Mouse (Mus musculus) embryonic facial prominence, embryonic 11.5 days (tissue): ENCODE data around the gene Bik. TPM values are rescaled to one million over a fixed set of nuclear protein-coding genes. Genes with fewer than 3 reads are reported as not detected.

Source experiments
- ATAC-seq: fragments of 200-750 bp; cut with Nextera tagmentation; replicated peaks from 2 replicates; pipeline ENCODE4 v1.8.0; 2017; ENCODE audit warnings: low read depth; ENCODE audit not compliant: insufficient number of reproducible peaks, low FRiP score, low TSS enrichment
- DNase-seq: peaks from one replicate; pipeline ENCODE4 v3.0.0-alpha.2; 2015; ENCODE audit warnings: low spot score
- H3K27ac ChIP-seq: fragments of 300-500 bp; sonication (generic); replicated peaks from 2 replicates; pipeline ENCODE4 v1.5.1; 2014; ENCODE audit warnings: mild to moderate bottlenecking, low read depth, low read length, control low read depth
- H3K27me3 ChIP-seq: fragments of 300-500 bp; sonication (generic); 2 replicates; pipeline ENCODE4 v1.6.1; 2014; ENCODE audit warnings: mild to moderate bottlenecking, low read length, moderate library complexity, mixed read lengths; ENCODE audit not compliant: control insufficient read depth, insufficient read depth
- H3K36me3 ChIP-seq: fragments of 300-500 bp; sonication (generic); replicated peaks from 2 replicates; pipeline ENCODE4 v1.6.1; 2014; ENCODE audit warnings: low read depth, mild to moderate bottlenecking, low read length, moderate library complexity, mixed read lengths; ENCODE audit not compliant: control insufficient read depth, insufficient read depth
- H3K4me1 ChIP-seq: fragments of 300-500 bp; sonication (generic); 2 replicates; pipeline ENCODE4 v1.6.1; 2014; ENCODE audit warnings: low read length, mixed read lengths; ENCODE audit not compliant: control insufficient read depth, insufficient read depth
- H3K4me2 ChIP-seq: fragments of 300-500 bp; sonication (generic); 2 replicates; pipeline ENCODE4 v1.6.1; 2014; ENCODE audit warnings: low read depth, mild to moderate bottlenecking, control low read depth, low read length, moderate library complexity
- H3K4me3 ChIP-seq: fragments of 300-500 bp; sonication (generic); 2 replicates; pipeline ENCODE4 v1.5.1; 2014; ENCODE audit warnings: low read depth, low read length, control low read depth
- H3K9ac ChIP-seq: fragments of 300-500 bp; sonication (generic); replicated peaks from 2 replicates; pipeline ENCODE4 v1.6.1; 2014; ENCODE audit warnings: mild to moderate bottlenecking, control low read depth, low read length
- H3K9me3 ChIP-seq: fragments of 300-500 bp; sonication (generic); replicated peaks from 2 replicates; pipeline ENCODE4 v1.6.1; 2016; ENCODE audit warnings: mild to moderate bottlenecking, low read length, inconsistent platforms, mixed read lengths; ENCODE audit not compliant: control insufficient read depth
- WGBS: fragments of 180-500 bp; shearing (Covaris S2); extraction: QIAGEN DNeasy Blood & Tissue Kit; methylation state at CpG from one replicate; pipeline ENCODE4 v1.1.7; 2014; 5-methylcytosine and 5-hydroxymethylcytosine counted together
- polyA plus RNA-seq: library from polyadenylated mRNA; unstranded; fragments of >200 nt; fragmentation: Nextera tagmentation; extraction: Ambion mirVana; gene quantifications from 2 replicates; pipeline ENCODE4 v1.2.1, GENCODE M21; 2014

The Bik gene
- polyA plus RNA-seq, 1 experiment from 2014 or later, result 2.7 TPM

DNA sequence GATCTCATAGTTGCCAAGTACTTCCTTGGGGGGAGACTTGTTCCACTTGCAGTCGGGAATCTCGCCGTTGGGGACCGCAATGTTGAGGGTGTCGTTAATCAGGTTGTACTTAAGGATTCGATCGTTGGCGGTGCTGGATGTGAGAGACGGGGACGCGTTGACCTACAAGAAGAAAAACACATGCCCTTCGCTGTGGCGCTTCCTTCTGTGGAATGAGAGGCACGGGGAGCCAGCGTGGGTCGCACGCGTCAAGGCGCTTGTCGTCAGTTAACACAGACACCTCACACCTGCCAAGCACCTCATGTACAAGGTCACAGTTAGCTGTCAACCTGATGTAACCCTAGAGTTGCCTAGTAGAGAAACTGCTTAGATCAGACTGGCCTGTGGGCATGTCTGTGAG is 37.2 kb upstream of the Bik start:
- no peaks in the 10 kb centered on the region; the same call in 1 of the 2 replicates for H3K36me3 ChIP-seq
- ATAC-seq (no peak), DNase-seq (no peak)
- H3K4me3 ChIP-seq, result no peak overlapping the region
- no peaks in the 10 kb centered on the region for H3K27me3 ChIP-seq
- no peaks in the 10 kb centered on the region for H3K4me1 ChIP-seq
- H3K4me2 ChIP-seq, result no peak overlapping the region
- WGBS, result 92% methylated on average over 20 of the region's 20 CpGs
- H3K9me3 ChIP-seq, result no peaks in the 10 kb centered on the region
- H3K27ac ChIP-seq, result no peak overlapping the region
- H3K9ac ChIP-seq, result no peak overlapping the region

DNA sequence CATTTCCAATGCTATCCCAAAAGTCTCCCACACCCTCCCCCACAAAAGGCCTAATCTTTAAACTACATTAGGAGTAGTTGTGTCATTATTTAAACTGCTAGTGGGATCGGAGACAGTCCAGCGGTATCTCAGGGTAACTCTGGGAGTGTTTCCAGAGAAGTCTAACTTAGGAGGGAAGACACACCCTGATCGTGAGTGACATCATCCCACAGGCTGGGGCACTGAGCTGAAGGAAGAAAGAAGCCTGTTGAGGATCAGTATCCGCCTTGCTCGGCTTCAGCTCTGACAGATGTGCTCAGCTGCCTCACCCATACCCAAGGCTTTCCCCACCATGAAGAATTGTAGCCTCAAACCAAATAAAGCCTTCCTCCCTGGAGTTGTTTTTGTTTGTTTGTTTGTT is 34.8 kb upstream of the Bik start:
- Histone ChIP-seq H3K9ac (no peak overlapping the region), H3K9me3 (no peaks in the 10 kb centered on the region), H3K27ac (no peak overlapping the region), H3K4me3 (no peak overlapping the region), H3K27me3 (no peaks in the 10 kb centered on the region), H3K4me1 (no peaks in the 10 kb centered on the region), H3K36me3 (no peaks in the 10 kb centered on the region; the same call in none of the 2 replicates), H3K4me2 (no peak overlapping the region)
- no peak for ATAC-seq
- WGBS, result 75% methylated on average over 5 of the region's 5 CpGs
- no peak for DNase-seq

DNA sequence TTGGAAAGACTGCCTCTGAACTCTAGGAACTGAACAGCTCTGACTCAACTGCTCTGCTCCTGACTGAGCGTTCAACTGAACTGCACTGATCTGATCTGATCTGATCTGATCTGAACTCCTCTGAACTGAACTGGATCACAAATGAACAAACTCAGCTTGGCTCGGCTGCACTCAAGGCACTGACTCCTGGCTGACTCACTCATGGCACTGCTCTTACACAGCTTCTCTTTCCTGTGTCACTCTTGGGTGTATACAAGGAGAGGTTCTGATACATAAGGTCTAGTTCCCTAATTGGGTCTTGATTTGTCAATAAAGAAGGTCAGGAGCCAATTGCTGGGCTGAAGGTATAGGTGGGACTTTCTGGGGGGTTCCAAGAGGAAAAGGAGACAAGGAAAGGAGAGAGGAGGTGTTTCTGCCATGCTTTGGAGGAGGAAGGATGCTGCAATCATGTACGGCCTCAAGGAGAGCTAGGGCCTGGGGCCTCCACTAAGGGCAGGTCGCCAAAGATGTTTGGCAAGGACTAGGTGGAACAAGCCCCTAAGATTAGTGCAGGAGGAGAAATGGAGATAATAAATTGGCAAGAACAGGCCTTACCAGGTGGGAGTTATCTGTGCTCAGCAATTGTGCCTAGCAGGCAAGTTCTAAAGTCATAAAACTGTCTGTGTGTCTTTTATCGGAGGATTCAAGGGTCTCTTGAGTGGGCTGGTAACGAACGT is 32.6 kb upstream of the Bik start:
- H3K9me3 ChIP-seq, result no peaks in the 10 kb centered on the region
- no peaks in the 10 kb centered on the region for H3K4me1 ChIP-seq
- no peaks in the 10 kb centered on the region; the same call in none of the 2 replicates for H3K36me3 ChIP-seq
- ATAC-seq (no peak), DNase-seq (no peak)
- H3K9ac ChIP-seq, result no peak overlapping the region
- no peak overlapping the region for H3K27ac ChIP-seq
- H3K4me2 ChIP-seq, result no peak overlapping the region
- no peak overlapping the region for H3K4me3 ChIP-seq
- 92% methylated on average over 7 of the region's 7 CpGs for WGBS
- H3K27me3 ChIP-seq, result no peaks in the 10 kb centered on the region

DNA sequence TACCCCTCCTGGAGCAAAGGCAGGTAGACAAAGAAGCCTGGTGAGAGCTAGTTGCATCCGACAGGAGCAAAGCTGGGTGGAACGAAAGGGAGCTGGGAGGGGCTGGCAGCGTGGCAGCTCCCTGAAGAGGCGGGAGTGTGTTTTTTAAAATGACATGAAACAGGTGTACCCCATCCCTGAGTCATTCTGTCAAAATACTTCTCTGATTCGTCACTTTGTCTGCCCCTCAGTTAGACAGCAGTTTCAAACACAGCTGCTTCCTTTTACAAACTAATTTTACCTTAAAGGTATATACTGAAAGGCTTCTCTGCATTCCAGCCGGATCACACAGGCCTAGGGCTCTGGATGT is 32.1 kb upstream of the Bik start:
- H3K9ac ChIP-seq, result no peak overlapping the region
- no peak overlapping the region for H3K27ac ChIP-seq
- WGBS, result 71% methylated on average over 6 of the region's 6 CpGs
- no peak overlapping the region for H3K4me2 ChIP-seq
- no peaks in the 10 kb centered on the region for H3K27me3 ChIP-seq
- DNase-seq (no peak), ATAC-seq (no peak)
- no peaks in the 10 kb centered on the region for H3K9me3 ChIP-seq
- H3K4me3 ChIP-seq, result no peak overlapping the region
- no peaks in the 10 kb centered on the region for H3K4me1 ChIP-seq
- no peaks in the 10 kb centered on the region; the same call in none of the 2 replicates for H3K36me3 ChIP-seq

DNA sequence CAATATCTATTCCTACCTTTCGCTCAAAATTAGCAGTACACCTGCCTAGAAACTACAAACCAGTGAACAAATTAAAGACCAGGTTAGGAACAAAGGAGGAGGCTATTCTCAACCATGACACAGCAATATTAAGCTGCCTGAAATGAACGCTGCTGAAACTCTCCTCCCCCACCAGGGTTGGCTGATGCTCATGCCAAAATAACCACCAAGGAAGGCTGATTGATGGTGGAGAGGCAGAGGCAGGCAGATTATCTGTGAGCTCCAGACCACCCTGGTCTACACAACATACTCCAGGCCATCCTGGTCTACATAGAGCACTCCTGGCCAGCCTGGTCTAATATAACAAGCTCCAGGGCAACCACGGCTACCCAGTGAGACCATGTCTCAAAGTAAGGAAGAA is 31.5 kb upstream of the Bik start:
- H3K4me2 ChIP-seq, result no peak overlapping the region
- ATAC-seq (no peak), DNase-seq (no peak)
- 86% methylated on average over 3 of the region's 3 CpGs for WGBS
- H3K4me3 ChIP-seq, result no peak overlapping the region
- no peaks in the 10 kb centered on the region for H3K27me3 ChIP-seq
- H3K36me3 ChIP-seq, result no peaks in the 10 kb centered on the region; the same call in none of the 2 replicates
- H3K4me1 ChIP-seq, result no peaks in the 10 kb centered on the region
- no peaks in the 10 kb centered on the region for H3K9me3 ChIP-seq
- H3K9ac ChIP-seq, result no peak overlapping the region
- H3K27ac ChIP-seq, result no peak overlapping the region

DNA sequence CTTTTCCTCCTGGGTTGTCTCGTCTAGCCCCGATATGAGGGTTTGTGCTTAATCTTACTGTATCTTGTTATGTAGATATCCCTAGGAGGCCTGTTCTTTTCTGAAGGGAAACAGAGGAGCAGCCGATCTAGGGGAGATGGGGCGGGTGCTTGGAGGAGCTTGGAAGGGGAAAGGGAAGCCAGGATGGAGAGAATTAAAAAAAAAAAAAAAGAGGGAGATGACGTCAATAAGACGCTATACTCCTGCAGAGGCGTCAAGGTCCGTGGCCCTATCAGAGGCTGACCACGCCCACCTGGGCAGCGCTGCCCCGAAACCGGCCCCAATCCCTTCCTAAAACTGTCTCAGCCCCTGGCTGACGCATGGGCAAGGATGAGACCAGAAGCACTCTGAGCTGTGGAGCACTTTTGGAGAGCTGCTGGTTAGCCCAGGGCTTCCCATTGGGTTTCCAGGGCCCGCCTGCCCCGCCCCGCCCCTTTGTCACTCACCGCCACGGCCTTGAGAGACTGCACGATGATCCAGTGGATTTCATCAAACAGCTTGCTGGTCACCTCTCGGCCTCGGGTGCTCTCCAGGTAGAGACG is 30.8 kb upstream of the Bik start:
- no peak overlapping the region; the same call in 1 of the 2 replicates for H3K4me2 ChIP-seq
- no peaks in the 10 kb centered on the region; the same call in none of the 2 replicates for H3K36me3 ChIP-seq
- H3K9ac ChIP-seq, result no peak overlapping the region
- no peaks in the 10 kb centered on the region for H3K4me1 ChIP-seq
- no peak overlapping the region for H3K4me3 ChIP-seq
- WGBS, result 66% methylated on average over 22 of the region's 22 CpGs
- no peaks in the 10 kb centered on the region for H3K9me3 ChIP-seq
- no peak overlapping the region for H3K27ac ChIP-seq
- no peak for ATAC-seq
- DNase-seq, result no peak
- no peaks in the 10 kb centered on the region for H3K27me3 ChIP-seq

DNA sequence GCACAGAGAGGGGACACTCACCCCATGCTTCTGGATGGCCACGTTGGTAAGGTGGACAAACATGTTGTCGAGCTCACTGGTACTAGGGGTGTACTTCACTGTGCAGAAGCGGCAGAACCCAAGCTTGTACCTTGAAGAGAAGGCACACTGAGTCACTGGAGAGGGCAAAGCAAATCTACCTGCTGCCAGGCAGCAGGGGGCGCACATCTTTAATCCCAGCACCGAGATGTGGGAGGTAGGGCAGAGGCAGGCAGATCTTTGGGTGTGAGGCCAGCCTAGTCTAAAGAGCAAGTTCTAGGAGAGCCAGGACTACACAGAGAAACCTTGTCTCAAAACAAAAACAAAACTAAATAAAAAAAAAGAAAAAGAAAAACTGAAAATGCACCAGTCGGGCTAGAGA is 29.4 kb upstream of the Bik start:
- H3K9ac ChIP-seq, result no peak overlapping the region
- H3K27me3 ChIP-seq, result no peaks in the 10 kb centered on the region
- no peak overlapping the region for H3K27ac ChIP-seq
- no peaks in the 10 kb centered on the region; the same call in none of the 2 replicates for H3K36me3 ChIP-seq
- no peak for DNase-seq
- no peaks in the 10 kb centered on the region for H3K9me3 ChIP-seq
- no peak overlapping the region for H3K4me2 ChIP-seq
- ATAC-seq, result no peak
- 93% methylated on average over 6 of the region's 6 CpGs for WGBS
- no peak overlapping the region for H3K4me3 ChIP-seq
- no peaks in the 10 kb centered on the region for H3K4me1 ChIP-seq

DNA sequence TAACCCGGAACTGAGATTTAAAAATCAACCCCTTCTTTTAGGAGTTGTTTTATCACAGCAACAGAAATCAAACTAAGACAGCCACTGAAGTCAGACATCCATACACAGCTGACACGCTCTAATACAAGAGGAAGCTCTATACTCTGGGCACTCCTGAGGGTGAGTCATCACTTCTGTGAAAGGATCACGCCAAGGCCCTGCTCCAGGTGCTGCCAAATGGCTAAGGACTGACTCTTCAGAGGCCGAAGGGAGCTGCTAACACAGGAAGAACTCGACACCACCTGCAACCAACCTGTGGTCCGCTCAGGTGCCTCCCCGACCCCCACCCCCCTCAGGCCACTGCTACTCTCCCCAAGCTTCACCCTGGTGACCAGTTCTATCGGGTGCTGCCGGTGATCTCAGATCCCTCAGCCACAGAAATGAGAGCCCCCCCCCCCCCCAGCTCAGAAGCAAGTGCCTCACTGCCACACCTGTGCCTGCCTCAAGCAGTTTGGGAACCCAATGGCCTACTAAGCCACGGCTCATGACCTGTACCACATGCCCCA is 27.4 kb upstream of the Bik start:
- Histone ChIP-seq H3K27me3 (no peaks in the 10 kb centered on the region), H3K4me2 (no peak overlapping the region), H3K4me3 (no peak overlapping the region), H3K36me3 (no peaks in the 10 kb centered on the region; the same call in none of the 2 replicates), H3K9me3 (no peaks in the 10 kb centered on the region), H3K4me1 (no peaks in the 10 kb centered on the region), H3K27ac (no peak overlapping the region), H3K9ac (no peak overlapping the region)
- DNase-seq, result no peak
- WGBS, result 90% methylated on average over 10 of the region's 10 CpGs
- no peak for ATAC-seq
